Mouse (Mus musculus) hindbrain, embryonic 14.5 days (tissue): Measurements from ENCODE around the gene Myo18a. TPM values are rescaled to one million over a fixed set of nuclear protein-coding genes. Genes with fewer than 3 reads are reported as not detected.

Experiments used
- ATAC-seq: fragments of 200-750 bp; cut with Nextera tagmentation; 2 replicates; pipeline ENCODE4 v1.8.0; 2017; ENCODE audit warnings: moderate number of reproducible peaks, mild to moderate bottlenecking, moderate TSS enrichment, moderate library complexity; ENCODE audit not compliant: low FRiP score
- DNase-seq: peaks from one replicate; pipeline ENCODE4 v3.0.0-alpha.2; 2015; ENCODE audit warnings: low spot score
- H3K27ac ChIP-seq: fragments of 300-500 bp; sonication (generic); 2 replicates; pipeline ENCODE4 v1.5.1; 2014; ENCODE audit warnings: mild to moderate bottlenecking, moderate library complexity
- H3K27me3 ChIP-seq: fragments of 300-500 bp; sonication (generic); 2 replicates; pipeline ENCODE4 v1.6.1; 2014; ENCODE audit warnings: mild to moderate bottlenecking, low read length, mixed read lengths; ENCODE audit not compliant: control insufficient read depth, insufficient read depth
- H3K36me3 ChIP-seq: fragments of 300-500 bp; sonication (generic); replicated peaks from 2 replicates; pipeline ENCODE4 v1.6.1; 2014; ENCODE audit not compliant: control insufficient read depth, insufficient read depth
- H3K4me1 ChIP-seq: fragments of 300-500 bp; sonication (generic); replicated peaks from 2 replicates; pipeline ENCODE4 v1.6.1; 2014; ENCODE audit warnings: antibody characterized with exemption, low read length, mixed read lengths; ENCODE audit not compliant: control insufficient read depth, insufficient read depth
- H3K4me2 ChIP-seq: fragments of 300-500 bp; sonication (generic); replicated peaks from 2 replicates; pipeline ENCODE4 v1.6.1; 2014; ENCODE audit warnings: mild to moderate bottlenecking, moderate library complexity
- H3K4me3 ChIP-seq: fragments of 300-500 bp; sonication (generic); replicated peaks from 2 replicates; pipeline ENCODE4 v1.5.1; 2014; ENCODE audit warnings: mild to moderate bottlenecking, low read length
- H3K9ac ChIP-seq: fragments of 300-500 bp; sonication (generic); 2 replicates; pipeline ENCODE4 v1.6.1; 2014
- H3K9me3 ChIP-seq: fragments of 300-500 bp; sonication (generic); 2 replicates; pipeline ENCODE4 v1.6.1; 2016; ENCODE audit warnings: low read length; ENCODE audit not compliant: control insufficient read depth
- WGBS: fragments of 180-500 bp; shearing (Covaris S2); extraction: QIAGEN DNeasy Blood & Tissue Kit; methylation state at CpG from one replicate; pipeline ENCODE4 v1.1.7; 2014; 5-methylcytosine and 5-hydroxymethylcytosine counted together
- polyA plus RNA-seq: library from polyadenylated mRNA; unstranded; fragments of >200 nt; fragmentation: Nextera tagmentation; extraction: Ambion mirVana; gene quantifications from 2 replicates; pipeline ENCODE4 v1.2.1, GENCODE M21; 2014

Gene Myo18a
- polyA plus RNA-seq, 1 experiment from 2014 or later = 42.1 TPM

- H3K4me2 ChIP-seq = no peak overlapping the region
- no peaks in the 10 kb centered on the region for H3K36me3 ChIP-seq
- no peak overlapping the region for H3K9ac ChIP-seq
- 24% methylated on average over 5 of the region's 5 CpGs for WGBS
- no peak for DNase-seq
- H3K4me3 ChIP-seq = no peak overlapping the region
- no peak for ATAC-seq
- peaks cover 20% of the 10 kb centered on the region for H3K4me1 ChIP-seq
- no peaks in the 10 kb centered on the region for H3K9me3 ChIP-seq
- H3K27ac ChIP-seq = no peak overlapping the region
- no peaks in the 10 kb centered on the region for H3K27me3 ChIP-seq
These were observed 146.3 kb downstream of the Myo18a start for GRCm38 (mm10) chr11:77909376-77909775.

GRCm38 (mm10) chr11:77909776-77910175 is 146.7 kb downstream of the Myo18a start:
- Histone ChIP-seq H3K9ac (no peak overlapping the region), H3K4me3 (no peak overlapping the region), H3K36me3 (no peaks in the 10 kb centered on the region), H3K4me2 (no peak overlapping the region), H3K9me3 (no peaks in the 10 kb centered on the region), H3K4me1 (peaks cover 24% of the 10 kb centered on the region), H3K27ac (no peak overlapping the region), H3K27me3 (no peaks in the 10 kb centered on the region)
- 35% methylated on average over 6 of the region's 6 CpGs for WGBS
- DNase-seq = no peak
- ATAC-seq = no peak

GRCm38 (mm10) chr11:77913505-77913904 is 150.5 kb downstream of the Myo18a start:
- no peaks in the 10 kb centered on the region for H3K9me3 ChIP-seq
- H3K4me2 ChIP-seq = no peak overlapping the region
- WGBS = 28% methylated on average over 6 of the region's 6 CpGs
- peaks cover 12% of the 10 kb centered on the region; the same call in 1 of the 2 replicates for H3K27me3 ChIP-seq
- H3K36me3 ChIP-seq = no peaks in the 10 kb centered on the region
- peaks cover 28% of the 10 kb centered on the region for H3K4me1 ChIP-seq
- no peak for ATAC-seq
- no peak overlapping the region for H3K9ac ChIP-seq
- H3K4me3 ChIP-seq = no peak overlapping the region
- no peak for DNase-seq
- no peak overlapping the region for H3K27ac ChIP-seq

- Histone ChIP-seq H3K4me2 (peak overlapping the region; percentile 42), H3K27me3 (peaks cover 12% of the 10 kb centered on the region; the same call in 1 of the 2 replicates)
- ATAC-seq = no peak
These were observed 151.7 kb downstream of the Myo18a start for GRCm38 (mm10) chr11:77914598-77915260.

More at GRCm38 (mm10) chr11:77914598-77915260, 151.7 kb downstream of the Myo18a start:
- peak overlapping the region; percentile 7; the same call in 1 of the 2 replicates for H3K4me3 ChIP-seq
- H3K27ac ChIP-seq = peak overlapping the region; percentile 68
- no peaks in the 10 kb centered on the region for H3K36me3 ChIP-seq
- no peak for DNase-seq
- 3% methylated on average over 31 of the region's 32 CpGs for WGBS
- no peaks in the 10 kb centered on the region for H3K9me3 ChIP-seq
- peaks cover 28% of the 10 kb centered on the region for H3K4me1 ChIP-seq
- H3K9ac ChIP-seq = peak overlapping the region; percentile 46

Other genes starting within 250 kb of the Myo18a start
- gene Abhd15, start 248.1 kb upstream of the Myo18a start, polyA plus RNA-seq = 1.7 and 2.7 TPM in 2 replicates
- gene Trp53i13, start 247.3 kb upstream of the Myo18a start, polyA plus RNA-seq = 13.3 and 15.1 TPM in 2 replicates
- not detected in 2 replicates for gene Gm10392, start 244.0 kb upstream of the Myo18a start, polyA plus RNA-seq
- 29.2 and 29.3 TPM in 2 replicates for gene Taok1, start 155.4 kb upstream of the Myo18a start, polyA plus RNA-seq
- 5.9 and 6.4 TPM in 2 replicates for gene Nufip2, start 77.1 kb upstream of the Myo18a start, polyA plus RNA-seq
- 0.47 and 0.62 TPM in 2 replicates for gene Cryba1, start 38.0 kb upstream of the Myo18a start, polyA plus RNA-seq
- 0.69 and 1.4 TPM in 2 replicates for gene Gm10277, start 24.5 kb downstream of the Myo18a start, polyA plus RNA-seq
- gene Pipox, start 130.8 kb downstream of the Myo18a start, polyA plus RNA-seq = 2.8 and 6.1 TPM in 2 replicates
- gene Sez6, start 167.6 kb downstream of the Myo18a start, polyA plus RNA-seq = 110 TPM in 2 replicates
- gene Phf12, start 219.5 kb downstream of the Myo18a start, polyA plus RNA-seq = 14.2 and 15.4 TPM in 2 replicates